Mouse (Mus musculus): Measurements from ENCODE around the gene Aadac. TPM values are rescaled to one million over a fixed set of nuclear protein-coding genes. Genes with fewer than 3 reads are reported as not detected.

The Aadac gene
- polyA plus RNA-seq, 1 experiment from 2014 or later: not detected

- Histone ChIP-seq H3K36me3 (ENCODE audit: control insufficient read depth, insufficient read depth) (no peaks in the 10 kb centered on the region), H3K27me3 (replicated peaks; ENCODE audit: control insufficient read depth, insufficient read depth, low read length) (no peaks in the 10 kb centered on the region), H3K9ac (replicated peaks; ENCODE audit: low read depth, low read length) (no peak overlapping the region), H3K9me3 (ENCODE audit: control insufficient read depth, low read length) (no peaks in the 10 kb centered on the region), H3K4me2 (ENCODE audit: low read length) (no peak overlapping the region), H3K27ac (ENCODE audit: low read length) (no peak overlapping the region), H3K4me1 (replicated peaks; ENCODE audit: control insufficient read depth, insufficient read depth, low read length) (no peaks in the 10 kb centered on the region), H3K4me3 (replicated peaks; ENCODE audit: low read length) (no peak overlapping the region)
- WGBS: 92% methylated on average over 1 of the region's 1 CpGs
- no peak for ATAC-seq
Observed at GRCm38 (mm10) chr3:60057809-60058082, 32.2 kb downstream of the Aadac start.

- 73% methylated on average over 1 of the region's 1 CpGs for WGBS
- H3K4me1 ChIP-seq (replicated peaks; ENCODE audit: control insufficient read depth, insufficient read depth, low read length): no peaks in the 10 kb centered on the region
- H3K4me2 ChIP-seq (ENCODE audit: low read length): no peak overlapping the region
- no peak for ATAC-seq
- H3K9me3 ChIP-seq (ENCODE audit: control insufficient read depth, low read length): no peaks in the 10 kb centered on the region
- H3K4me3 ChIP-seq (replicated peaks; ENCODE audit: low read length): no peak overlapping the region
- H3K27ac ChIP-seq (ENCODE audit: low read length): no peak overlapping the region
- H3K9ac ChIP-seq (replicated peaks; ENCODE audit: low read depth, low read length): no peak overlapping the region
- no peaks in the 10 kb centered on the region for H3K27me3 ChIP-seq (replicated peaks; ENCODE audit: control insufficient read depth, insufficient read depth, low read length)
- no peaks in the 10 kb centered on the region for H3K36me3 ChIP-seq (ENCODE audit: control insufficient read depth, insufficient read depth)
Observed at GRCm38 (mm10) chr3:60078883-60079415, 53.4 kb downstream of the Aadac start.

- no peak for ATAC-seq
- no peak overlapping the region for H3K27ac ChIP-seq (ENCODE audit: low read length)
- no peak overlapping the region for H3K4me2 ChIP-seq (ENCODE audit: low read length)
- H3K36me3 ChIP-seq (ENCODE audit: control insufficient read depth, insufficient read depth): no peaks in the 10 kb centered on the region
- H3K27me3 ChIP-seq (replicated peaks; ENCODE audit: control insufficient read depth, insufficient read depth, low read length): no peaks in the 10 kb centered on the region
- no peak overlapping the region for H3K9ac ChIP-seq (replicated peaks; ENCODE audit: low read depth, low read length)
- H3K9me3 ChIP-seq (ENCODE audit: control insufficient read depth, low read length): no peaks in the 10 kb centered on the region
- H3K4me1 ChIP-seq (replicated peaks; ENCODE audit: control insufficient read depth, insufficient read depth, low read length): no peaks in the 10 kb centered on the region
- 62% methylated on average over 4 of the region's 4 CpGs for WGBS
- no peak overlapping the region for H3K4me3 ChIP-seq (replicated peaks; ENCODE audit: low read length)
Observed at GRCm38 (mm10) chr3:60080572-60080971, 55.1 kb downstream of the Aadac start.

GRCm38 (mm10) chr3:60081648-60082047 is 56.1 kb downstream of the Aadac start, which contains the start of gene Sucnr1:
Gene Sucnr1, plus strand, starts transcription at chr3:60081869.
- no peak within 1 kb of the TSS for H3K9ac ChIP-seq (replicated peaks; ENCODE audit: low read depth, low read length)
- peak; percentile 58 for ATAC-seq
- H3K27me3 ChIP-seq (replicated peaks; ENCODE audit: control insufficient read depth, insufficient read depth, low read length): no peaks in the 10 kb centered on the region
- H3K9me3 ChIP-seq (ENCODE audit: control insufficient read depth, low read length): no peaks in the 10 kb centered on the region
- H3K27ac ChIP-seq (ENCODE audit: low read length): no peak within 1 kb of the TSS
- H3K4me3 ChIP-seq (replicated peaks; ENCODE audit: low read length): no peak within 1 kb of the TSS
- no peak within 1 kb of the TSS for H3K4me2 ChIP-seq (ENCODE audit: low read length)
- no peaks in the 10 kb centered on the region for H3K4me1 ChIP-seq (replicated peaks; ENCODE audit: control insufficient read depth, insufficient read depth, low read length)
- WGBS: 31% methylated on average over 4 of the region's 4 CpGs
- H3K36me3 ChIP-seq (ENCODE audit: control insufficient read depth, insufficient read depth): no peaks in the 10 kb centered on the region

- H3K4me1 ChIP-seq (replicated peaks; ENCODE audit: control insufficient read depth, insufficient read depth, low read length): no peaks in the 10 kb centered on the region
- H3K27me3 ChIP-seq (replicated peaks; ENCODE audit: control insufficient read depth, insufficient read depth, low read length): no peaks in the 10 kb centered on the region
- no peak for ATAC-seq
- H3K27ac ChIP-seq (ENCODE audit: low read length): no peak overlapping the region
- no peaks in the 10 kb centered on the region for H3K36me3 ChIP-seq (ENCODE audit: control insufficient read depth, insufficient read depth)
- WGBS: 91% methylated on average over 3 of the region's 3 CpGs
- H3K9me3 ChIP-seq (ENCODE audit: control insufficient read depth, low read length): no peaks in the 10 kb centered on the region
- H3K4me2 ChIP-seq (ENCODE audit: low read length): no peak overlapping the region
- H3K4me3 ChIP-seq (replicated peaks; ENCODE audit: low read length): no peak overlapping the region
- no peak overlapping the region for H3K9ac ChIP-seq (replicated peaks; ENCODE audit: low read depth, low read length)
Observed at GRCm38 (mm10) chr3:60082746-60083145, 57.2 kb downstream of the Aadac start.

GRCm38 (mm10) chr3:60085729-60086128 is 60.2 kb downstream of the Aadac start:
- Histone ChIP-seq H3K27me3 (replicated peaks; ENCODE audit: control insufficient read depth, insufficient read depth, low read length) (no peaks in the 10 kb centered on the region), H3K4me2 (ENCODE audit: low read length) (no peak overlapping the region), H3K36me3 (ENCODE audit: control insufficient read depth, insufficient read depth) (no peaks in the 10 kb centered on the region), H3K27ac (ENCODE audit: low read length) (no peak overlapping the region), H3K9me3 (ENCODE audit: control insufficient read depth, low read length) (no peaks in the 10 kb centered on the region), H3K9ac (replicated peaks; ENCODE audit: low read depth, low read length) (no peak overlapping the region), H3K4me1 (replicated peaks; ENCODE audit: control insufficient read depth, insufficient read depth, low read length) (no peaks in the 10 kb centered on the region), H3K4me3 (replicated peaks; ENCODE audit: low read length) (no peak overlapping the region)
- WGBS: 90% methylated on average over 2 of the region's 2 CpGs
- ATAC-seq: no peak

Other genes with a start within 250 kb of the Aadac start
- not detected in 2 replicates for gene Gm8298, start 164.7 kb upstream of the Aadac start, polyA plus RNA-seq (2015; fragmentation: Nextera tagmentation; extraction: Ambion mirVana)
- gene C130079G13Rik, start 100.5 kb upstream of the Aadac start, polyA plus RNA-seq (2015; fragmentation: Nextera tagmentation; extraction: Ambion mirVana): not detected in 2 replicates
- not detected in 2 replicates for gene Aadacl2, start 19.0 kb upstream of the Aadac start, polyA plus RNA-seq (2015; fragmentation: Nextera tagmentation; extraction: Ambion mirVana)
- gene Sucnr1, start 56.2 kb downstream of the Aadac start, polyA plus RNA-seq (2015; fragmentation: Nextera tagmentation; extraction: Ambion mirVana): not detected in 2 replicates